Mouse (Mus musculus) retina, adult 2 months (tissue): ENCODE data around the gene Adora2b.

Experiments
- DNase-seq: peaks from one replicate; pipeline ENCODE4 v3.0.0-alpha.2; 2012; ENCODE audit warnings: low read depth, low spot score

The Adora2b gene

GRCm38 (mm10) chr11:62248401-62249244, at the start of gene Adora2b:
Gene Adora2b, plus strand, starts transcription at chr11:62248984.
- no peak for DNase-seq

GRCm38 (mm10) chr11:62200901-62201512, 47.8 kb upstream of the Adora2b start:
- DNase-seq: no peak

- no peak for DNase-seq
Observed at GRCm38 (mm10) chr11:62202645-62203044, 46.1 kb upstream of the Adora2b start.

- no peak for DNase-seq
Observed at GRCm38 (mm10) chr11:62209111-62209510, 39.7 kb upstream of the Adora2b start.

- DNase-seq: no peak
Observed at GRCm38 (mm10) chr11:62209891-62210290, 38.9 kb upstream of the Adora2b start.

- DNase-seq: no peak
Observed at GRCm38 (mm10) chr11:62213384-62213989, 35.3 kb upstream of the Adora2b start.

DNA sequence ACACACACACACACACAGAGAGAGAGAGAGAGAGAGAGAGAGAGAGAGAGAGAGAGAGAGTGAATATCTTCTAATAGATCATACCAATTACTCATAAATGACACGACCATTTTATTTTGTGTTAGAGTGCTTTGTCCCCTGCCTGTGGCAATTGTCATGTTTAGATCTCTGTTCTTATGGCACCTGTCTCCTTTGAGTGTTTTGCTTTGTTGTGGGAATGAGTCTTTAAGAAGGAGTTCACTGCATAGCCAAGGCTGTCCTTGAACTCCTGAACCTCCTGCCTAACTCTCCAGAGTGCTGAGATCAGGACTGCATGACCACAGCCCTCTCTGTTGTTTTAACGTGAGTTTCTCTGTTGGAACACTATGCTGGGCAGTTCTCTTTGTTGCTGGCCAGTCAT, 33.7 kb upstream of the Adora2b start:
- no peak for DNase-seq

- DNase-seq: no peak
Observed at GRCm38 (mm10) chr11:62217751-62218150, 31.0 kb upstream of the Adora2b start.

- DNase-seq: no peak
Observed at GRCm38 (mm10) chr11:62220756-62221510, 27.9 kb upstream of the Adora2b start.

DNA sequence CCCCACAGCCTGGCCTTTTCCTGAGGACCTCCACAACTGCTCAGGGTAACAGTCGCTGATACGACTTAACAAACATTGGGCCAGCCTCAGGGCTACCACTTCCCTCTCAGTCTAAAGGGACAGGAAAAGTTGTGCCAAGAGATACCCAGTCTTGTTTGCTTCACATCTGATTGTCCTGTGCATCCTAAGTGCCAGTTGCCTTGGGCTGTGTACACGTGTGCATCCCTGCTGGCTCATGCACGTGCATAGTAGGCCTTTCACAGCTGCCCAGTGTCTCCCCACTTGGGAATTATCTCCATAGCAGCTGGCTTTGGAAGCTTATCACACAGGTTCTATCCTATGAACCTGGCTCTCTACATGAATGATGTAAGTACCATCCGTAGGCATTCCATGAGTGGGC, 25.4 kb upstream of the Adora2b start:
- DNase-seq: no peak

GRCm38 (mm10) chr11:62223962-62224361, 24.8 kb upstream of the Adora2b start:
- no peak for DNase-seq

- DNase-seq: no peak
Observed at GRCm38 (mm10) chr11:62224797-62225196, 24.0 kb upstream of the Adora2b start.

DNA sequence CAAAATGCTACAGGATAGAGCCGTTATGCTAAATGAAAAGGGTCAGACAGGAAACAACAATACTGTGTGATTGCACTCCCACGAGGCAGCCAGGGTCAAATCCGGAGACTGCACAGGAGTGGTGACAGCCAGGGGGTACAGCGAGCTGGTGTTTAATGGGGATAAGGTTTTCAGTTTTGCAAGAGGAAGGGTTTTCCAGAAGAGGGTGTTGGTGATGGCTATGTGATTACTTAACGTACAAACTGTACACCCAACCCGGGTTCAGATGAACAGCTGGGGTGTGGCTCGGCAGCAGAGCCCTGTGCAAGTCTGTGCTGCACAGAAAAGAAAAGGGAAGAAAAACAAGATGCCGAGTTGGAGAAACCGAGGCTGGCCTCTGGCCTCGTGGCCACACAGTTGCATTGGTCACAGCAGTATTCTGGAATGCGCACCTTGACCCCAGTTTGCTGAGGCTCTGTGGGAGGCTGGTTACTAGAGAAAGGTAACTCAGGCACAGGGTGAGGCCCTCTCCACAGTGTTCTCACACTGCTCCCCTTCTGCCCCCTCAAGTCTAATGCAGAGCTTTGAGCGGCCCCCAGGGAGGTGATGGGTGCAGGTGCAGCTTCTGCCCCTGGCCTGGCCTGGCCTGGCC, 8.0 kb upstream of the Adora2b start:
- DNase-seq: no peak

- DNase-seq: no peak
Observed at GRCm38 (mm10) chr11:62243871-62244270, 4.9 kb upstream of the Adora2b start.

- DNase-seq: no peak
Observed at GRCm38 (mm10) chr11:62244471-62244870, 4.3 kb upstream of the Adora2b start.

- no peak for DNase-seq
Observed at GRCm38 (mm10) chr11:62247759-62248400, 904 bp upstream of the Adora2b start.

GRCm38 (mm10) chr11:62249266-62250037, 668 bp downstream of the Adora2b start:
- DNase-seq: no peak

GRCm38 (mm10) chr11:62251047-62251446, 2.3 kb downstream of the Adora2b start:
- DNase-seq: no peak

- no peak for DNase-seq
Observed at GRCm38 (mm10) chr11:62253380-62253779, 4.6 kb downstream of the Adora2b start.

DNA sequence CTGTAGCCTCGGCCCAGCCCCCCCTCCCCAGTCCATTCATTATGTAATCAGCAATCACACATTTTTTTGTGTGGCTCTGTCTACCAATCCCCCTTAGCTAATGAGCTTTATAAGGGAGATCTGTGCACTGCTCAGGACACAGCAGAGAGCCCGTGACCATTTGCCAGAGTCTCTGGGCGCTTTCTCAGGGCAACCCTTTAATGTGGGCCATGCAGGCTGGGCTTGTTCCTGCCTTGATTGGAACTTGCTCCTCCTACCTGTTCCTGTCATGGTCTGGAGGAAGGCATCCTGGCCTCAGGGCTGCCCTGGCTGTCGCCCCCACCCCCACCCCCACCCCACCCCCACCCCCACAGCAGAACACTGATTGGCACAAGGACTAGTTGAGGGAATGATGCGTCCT, 10.4 kb downstream of the Adora2b start:
- no peak for DNase-seq
